Mouse (Mus musculus): Measurements from ENCODE around the gene Ppm1n.
"Not testable (repeated sequence)": the region's sequence is repeated elsewhere in the genome, so short reads cannot be mapped to it uniquely, and the experiment has no call there.

The Ppm1n gene

DNA sequence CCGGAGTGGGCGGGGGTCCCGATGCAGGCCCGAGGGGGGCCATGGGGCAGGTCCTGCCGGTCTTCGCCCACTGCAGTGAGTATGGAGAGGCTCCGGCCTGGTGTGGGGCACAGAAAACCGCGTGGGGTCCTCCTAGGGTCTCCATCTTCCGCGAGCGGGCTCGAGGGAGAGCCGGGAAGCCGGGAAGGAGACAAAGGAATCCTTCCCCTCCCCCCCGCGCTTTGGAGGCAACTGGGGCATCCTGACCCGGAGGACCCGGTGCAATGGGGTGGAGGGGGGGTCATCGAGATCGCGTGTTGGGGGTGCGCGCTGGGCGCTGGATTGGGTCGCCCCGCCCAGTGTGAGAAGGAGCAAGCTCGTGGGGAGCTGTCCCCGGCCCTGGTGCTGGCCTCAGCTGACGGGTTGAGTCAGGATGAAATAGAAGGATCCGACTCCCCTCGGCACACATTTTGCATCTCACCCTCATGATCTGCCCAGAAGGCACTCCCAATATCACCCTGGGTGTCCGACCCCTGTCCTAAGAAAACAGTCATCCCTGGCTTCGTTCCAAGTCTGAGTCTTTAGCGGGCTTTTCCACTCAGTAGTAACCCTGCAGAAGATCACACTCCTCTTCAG lies 3.0 kb upstream of the Ppm1n start:
- DNase-seq (ENCODE audit: low read depth): no peak

DNA sequence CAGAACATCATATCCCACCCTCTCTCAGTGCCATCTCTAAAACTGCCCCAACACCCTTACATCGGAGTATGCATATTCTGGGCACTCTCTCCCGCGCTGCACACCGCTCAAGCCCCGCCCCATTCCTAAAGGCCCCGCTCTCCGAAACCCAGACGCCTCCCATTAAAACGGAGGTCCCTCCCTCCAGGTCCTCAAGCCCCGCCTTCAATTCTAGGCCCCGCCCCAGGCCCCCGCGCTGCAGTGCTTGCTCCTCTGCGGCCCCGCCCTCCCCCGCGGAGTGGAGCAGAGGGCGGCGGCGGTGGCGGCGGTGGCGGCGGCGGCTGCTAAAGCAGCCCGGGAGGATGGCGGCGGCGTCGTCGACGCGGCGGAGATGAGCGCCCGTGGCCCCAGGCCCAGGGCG lies 2.5 kb upstream of the Ppm1n start, which contains the start of gene Rtn2:
Gene Rtn2, plus strand, starts transcription at position 240 of the 400 bp plus-strand sequence.
- DNase-seq (ENCODE audit: low read depth): peak; percentile 81

DNA sequence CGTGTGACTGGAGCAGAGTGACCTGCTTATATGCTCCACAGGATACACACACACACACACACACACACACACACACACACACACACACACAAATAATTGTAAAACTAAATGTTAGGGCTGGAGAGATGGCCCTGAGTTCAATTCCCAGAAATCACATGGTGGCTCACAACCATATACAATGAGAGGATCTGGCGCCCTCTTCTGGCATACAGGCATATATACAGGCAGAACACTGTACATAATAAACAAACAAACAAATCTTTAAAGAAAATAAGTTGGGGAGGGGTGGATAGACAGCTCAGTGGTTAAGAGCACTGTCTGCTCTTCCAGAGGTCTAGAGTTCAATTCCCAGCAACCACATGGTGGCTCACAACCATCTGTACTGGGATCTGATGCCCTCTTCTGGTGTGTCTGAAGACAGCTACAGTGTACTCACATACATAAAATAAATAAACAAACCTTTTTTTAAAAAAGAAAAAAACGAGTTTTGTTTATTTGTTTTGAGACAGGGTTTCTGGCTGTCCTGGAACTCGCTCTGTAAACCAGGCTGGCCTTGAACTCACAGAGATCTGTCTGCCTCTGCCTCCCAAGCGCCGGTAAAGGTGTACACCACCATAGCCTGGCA lies 1.9 kb upstream of the Ppm1n start:
- DNase-seq (ENCODE audit: low read depth): not testable (repeated sequence)

DNA sequence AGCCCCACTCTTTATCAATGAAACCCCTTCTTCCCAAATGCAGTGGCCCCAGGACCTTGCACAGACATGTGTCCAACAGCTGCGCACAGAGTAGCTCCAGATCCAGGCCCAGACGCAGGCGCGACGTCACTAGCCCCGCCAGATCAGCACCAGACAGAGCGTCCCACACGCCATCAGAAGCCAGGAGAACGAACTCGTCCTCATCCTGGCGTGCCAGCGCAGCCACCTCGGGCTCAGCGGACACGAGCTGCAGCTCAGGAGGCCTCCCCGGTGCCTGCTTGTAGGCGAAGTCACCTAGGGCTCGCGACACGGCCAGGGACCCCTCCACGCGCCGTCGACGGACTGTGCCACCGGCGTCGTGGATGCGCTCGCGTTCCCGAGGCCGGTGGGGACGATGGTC lies 812 bp downstream of the Ppm1n start:
- no peak for DNase-seq (ENCODE audit: low read depth)

DNA sequence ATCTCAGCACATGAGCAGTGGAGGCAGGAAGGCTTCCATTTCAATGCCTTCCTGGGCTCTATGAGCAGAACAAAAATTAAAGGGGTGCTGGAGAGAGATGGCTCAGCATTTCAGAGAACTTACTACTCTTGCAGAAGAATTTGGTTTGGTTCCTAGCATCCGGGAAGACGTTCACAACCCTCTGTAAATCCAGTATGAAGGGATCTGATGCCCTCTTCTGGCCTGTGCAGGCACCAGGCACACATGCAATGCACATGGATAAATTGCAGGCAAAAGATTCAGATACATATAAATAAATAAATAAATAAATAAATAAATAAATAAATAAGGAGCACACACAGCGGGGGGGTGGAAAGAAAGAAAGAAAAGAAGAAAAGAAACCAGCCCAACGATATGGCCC lies 3.6 kb downstream of the Ppm1n start:
- DNase-seq (ENCODE audit: low read depth): no peak

DNA sequence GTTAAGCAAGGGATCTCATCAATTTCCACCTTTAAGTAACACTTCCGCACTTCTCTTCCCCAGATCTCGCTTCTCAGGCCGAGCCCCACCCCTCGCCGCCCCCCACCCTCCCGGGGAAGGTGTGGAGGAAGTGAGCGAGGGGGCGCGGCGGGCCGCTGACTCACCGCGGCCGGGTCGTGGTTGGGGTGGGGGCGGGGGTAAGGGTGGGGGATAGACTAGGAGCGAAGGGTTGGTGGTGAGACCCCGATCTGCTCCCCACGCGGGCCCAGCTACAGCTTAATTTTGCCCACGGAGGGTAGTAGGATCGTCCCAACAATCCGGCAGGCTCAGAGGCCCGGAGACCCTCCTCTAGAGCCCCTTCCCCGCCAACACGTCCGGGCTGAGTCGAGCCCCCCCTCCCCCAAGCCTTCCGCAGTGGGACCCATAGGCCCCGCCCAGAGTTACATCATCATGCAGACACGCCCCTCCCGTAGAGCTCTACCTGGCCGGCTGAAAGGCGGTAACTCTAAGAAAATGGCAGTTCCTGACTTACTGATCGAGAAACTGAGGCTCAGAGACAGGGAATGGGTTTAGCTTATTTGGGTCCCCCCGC lies 7.6 kb downstream of the Ppm1n start:
- DNase-seq (ENCODE audit: low read depth): peak; percentile 78

DNA sequence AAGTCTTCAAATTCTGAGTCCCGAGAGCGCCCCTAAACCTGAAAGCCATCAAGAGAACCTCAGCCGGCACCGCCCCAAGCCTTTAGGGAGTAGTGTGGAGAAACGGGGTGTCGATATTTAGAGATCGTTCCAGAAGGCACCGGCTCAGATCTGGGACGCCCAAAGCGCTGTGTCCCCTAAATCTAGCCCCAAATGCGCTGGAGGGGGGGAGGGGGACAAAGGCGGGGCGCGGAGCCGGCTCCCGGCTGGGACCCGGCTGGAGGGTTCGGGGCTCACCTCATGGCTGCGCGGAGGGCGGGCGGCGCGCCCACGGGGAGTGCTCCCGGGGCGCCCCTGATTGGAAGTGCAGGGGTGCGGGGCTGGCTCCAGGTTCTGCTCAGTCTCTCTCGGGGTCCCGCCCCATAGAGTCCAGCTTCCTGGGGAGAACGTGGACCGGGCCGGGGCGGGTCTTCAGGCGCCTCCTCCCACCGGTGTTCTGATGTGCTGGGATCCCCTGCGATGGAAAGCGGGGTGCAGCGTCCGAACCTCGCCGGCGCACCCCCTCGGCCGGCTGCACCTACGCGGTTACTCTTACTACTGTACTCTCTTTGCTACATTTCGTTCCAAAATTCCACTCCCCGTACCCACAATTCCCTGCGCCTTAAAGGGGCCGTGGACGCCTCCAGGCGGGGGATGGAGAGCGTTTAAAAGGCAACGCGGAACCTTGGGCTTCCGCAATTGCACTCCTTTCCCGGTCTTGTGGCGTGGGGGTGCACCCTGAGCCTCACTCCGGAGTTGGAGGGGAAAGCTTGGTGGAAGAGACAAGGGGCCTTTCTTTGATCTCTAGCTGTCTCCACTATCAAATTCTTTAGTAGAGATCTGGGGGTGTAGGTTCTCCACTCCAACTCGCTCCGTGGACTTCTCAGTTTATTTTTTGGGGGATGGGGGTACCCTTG lies 8.4 kb downstream of the Ppm1n start, which contains the start of gene Vasp:
Gene Vasp, minus strand, starts transcription at position 580 of the 935 bp plus-strand sequence.
- DNase-seq (ENCODE audit: low read depth): peak; percentile 86

DNA sequence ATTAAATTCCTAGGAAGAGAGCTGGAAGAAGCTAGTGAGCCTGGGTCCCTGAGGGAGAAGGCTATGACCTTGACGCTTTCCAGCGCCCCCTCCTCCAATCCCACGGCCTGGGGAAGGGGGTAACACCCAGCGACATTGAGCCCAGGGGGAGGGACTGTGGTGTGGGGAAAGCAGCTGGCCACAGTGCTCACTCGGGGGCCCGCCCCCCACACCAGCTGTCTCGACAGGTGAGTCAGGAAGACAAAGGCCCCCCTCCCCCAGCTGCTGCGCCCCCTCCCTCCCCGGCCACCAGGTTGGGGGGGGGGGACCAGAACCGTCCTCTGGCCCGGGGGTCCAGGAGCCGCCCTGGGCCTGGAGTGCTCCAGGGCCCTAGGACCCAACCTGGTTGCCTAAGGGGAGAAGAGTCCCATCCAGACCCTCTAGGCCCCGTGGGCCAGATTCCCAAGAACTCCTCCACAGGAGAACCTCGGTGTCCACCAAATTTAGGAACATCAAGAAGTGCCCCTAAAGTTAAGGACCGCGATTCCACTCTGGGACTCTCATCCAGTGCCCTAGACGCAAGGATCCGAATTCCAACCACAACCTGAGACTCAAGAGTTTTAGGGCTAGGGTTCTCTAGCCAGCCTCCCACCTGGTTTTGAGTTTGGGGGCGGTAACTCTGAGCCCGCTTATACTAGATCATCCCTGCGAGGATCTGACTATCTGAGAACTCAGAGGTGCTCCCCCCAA lies 9.2 kb downstream of the Ppm1n start:
- no peak for DNase-seq (ENCODE audit: low read depth)

DNA sequence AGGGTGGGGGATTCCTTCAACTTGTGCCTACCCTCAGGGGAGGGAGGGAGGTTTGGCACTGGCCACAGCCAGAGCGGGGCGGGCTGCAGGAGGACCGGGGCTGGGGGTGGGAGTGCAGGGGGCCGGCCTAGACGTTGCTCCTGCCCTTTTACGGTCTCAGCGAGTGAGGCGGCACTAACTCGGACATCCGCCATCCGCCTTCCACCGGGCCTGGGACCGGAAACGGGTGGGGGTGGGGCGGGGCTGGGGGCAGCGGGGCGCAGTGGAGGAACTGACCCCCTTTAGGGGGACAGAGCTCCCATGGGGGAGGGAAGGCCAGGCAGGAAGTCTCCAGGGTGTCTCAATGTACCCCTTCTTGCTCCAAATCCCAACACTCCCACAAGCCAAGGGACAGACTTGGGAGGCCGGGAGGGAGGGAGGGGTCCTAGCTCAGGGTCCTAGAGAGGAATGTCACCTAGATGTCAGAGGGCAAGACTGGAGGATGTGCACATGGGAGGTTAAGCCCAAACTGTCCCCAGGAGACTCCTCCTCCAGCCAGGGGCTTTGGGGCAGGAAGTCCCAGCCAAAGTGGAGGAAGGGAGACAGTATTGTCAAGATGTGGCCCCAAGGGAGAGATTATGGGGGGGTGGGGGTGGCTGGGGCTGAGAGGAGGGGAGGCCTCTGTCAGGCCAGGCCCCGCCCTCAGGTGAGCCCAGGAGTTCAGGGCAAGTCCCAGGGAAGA lies 10.0 kb downstream of the Ppm1n start:
- DNase-seq (ENCODE audit: low read depth): no peak

DNA sequence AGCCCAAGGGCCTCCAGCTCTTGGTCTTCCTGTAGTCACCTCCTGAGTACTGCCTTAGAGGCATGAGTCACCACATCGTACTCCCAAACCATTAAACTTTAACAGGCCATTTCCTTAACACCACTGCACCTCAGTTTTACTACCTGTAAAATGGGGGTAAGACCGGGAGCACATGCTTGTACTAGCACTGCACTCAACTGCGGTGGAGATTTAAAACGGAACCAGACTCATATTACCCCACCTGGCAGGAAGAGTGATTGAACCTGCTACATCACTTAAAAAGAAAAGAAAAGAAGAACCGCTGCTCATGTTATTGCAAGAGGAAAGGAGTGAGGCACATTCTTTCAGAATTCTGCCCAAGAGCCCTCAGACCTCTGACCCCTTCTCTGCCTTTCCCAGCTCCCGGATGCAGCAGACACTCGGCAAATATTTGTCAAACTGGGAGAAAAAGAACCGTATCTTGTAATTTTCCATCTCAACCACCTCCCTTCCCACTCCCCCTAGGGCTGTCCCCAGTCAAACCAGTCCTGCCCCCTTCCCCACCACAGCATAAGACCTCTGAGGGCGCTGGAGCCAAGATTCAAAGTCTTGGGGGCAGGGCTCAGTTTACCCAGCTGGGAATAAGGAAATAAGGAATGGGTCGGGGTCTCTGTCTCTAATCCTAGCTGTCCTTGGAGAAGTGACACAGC lies 10.7 kb downstream of the Ppm1n start:
- no peak for DNase-seq (ENCODE audit: low read depth)

DNA sequence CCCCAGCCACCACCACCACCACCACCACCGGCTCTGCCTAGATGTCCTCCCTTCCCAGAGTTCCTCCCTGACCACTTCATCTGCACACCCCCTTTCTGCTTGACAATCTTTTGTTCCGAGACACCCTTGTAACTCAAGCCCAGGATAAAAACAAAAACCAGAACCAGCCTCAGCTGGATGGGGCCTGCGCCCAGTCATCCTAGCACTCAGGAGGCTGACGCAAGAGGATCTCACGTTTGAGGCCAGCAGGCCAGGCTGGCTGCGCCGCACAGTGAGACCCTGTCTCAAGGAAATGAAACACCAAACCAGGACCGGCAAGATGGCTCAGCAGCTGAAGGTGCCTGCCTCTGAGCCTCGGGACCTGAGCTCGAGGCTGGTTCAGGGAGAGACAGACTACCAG lies 12.8 kb downstream of the Ppm1n start:
- DNase-seq (ENCODE audit: low read depth): no peak

DNA sequence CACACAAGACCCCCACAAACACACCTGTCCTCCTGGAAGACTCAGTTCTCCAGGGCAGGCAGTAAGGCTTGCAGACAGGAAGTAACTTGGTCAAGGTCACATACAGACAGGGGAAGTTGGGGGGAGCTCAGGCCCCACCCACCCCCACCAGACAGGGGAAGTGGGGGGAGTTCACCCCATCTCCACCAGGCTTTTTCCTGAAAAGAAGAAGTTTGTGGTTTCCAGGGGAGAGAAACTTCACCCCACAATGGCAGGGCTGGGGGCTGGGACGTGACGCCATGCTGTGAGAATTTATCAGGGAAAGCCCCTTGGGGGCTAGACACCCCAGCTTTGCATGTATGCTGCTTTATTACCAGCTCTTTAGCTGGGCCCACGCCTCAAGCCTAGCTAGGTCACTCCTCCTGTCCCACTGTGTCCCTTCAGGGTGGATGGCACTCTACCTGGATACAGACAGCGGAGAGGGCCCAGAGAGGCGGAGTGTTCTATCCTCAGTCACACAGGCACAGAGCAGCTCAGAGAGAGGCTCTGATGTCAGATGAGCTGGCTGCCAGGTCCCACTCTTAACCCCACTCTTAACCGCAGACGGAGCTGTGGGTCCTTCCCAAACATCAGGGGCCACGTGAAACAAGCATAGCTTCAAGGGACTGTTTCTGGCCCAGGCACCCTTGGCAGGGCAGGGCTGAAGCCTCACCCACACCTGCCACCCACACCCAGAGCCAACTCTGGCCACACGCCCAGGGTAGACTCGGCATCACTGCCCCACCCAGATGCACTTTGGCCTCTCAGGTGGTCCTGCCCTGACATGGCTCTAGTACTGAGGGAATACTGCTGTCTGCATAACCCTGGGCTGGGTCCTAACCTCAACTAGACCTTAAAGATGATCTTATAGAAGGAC lies 13.7 kb downstream of the Ppm1n start:
- DNase-seq (ENCODE audit: low read depth): no peak

DNA sequence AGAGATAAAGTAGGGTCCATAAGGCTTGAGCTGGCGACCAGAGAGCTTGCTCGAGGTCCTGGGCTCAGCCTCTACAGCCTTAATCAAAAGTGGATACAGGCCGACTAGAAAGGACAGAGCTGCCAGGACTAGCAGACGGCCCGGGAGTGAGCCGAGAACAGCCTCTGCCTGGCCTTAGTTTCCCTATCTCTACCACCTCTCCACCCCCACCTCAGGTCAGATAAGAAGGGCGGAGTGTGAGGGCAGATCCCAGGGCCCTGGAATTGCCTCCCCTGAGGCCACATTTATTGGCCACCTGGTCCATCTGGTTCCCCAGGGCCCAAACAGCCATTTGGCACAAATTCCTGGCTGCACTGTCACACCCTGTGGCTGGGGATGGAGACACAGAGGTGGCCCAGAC lies 14.7 kb downstream of the Ppm1n start:
- DNase-seq (ENCODE audit: low read depth): no peak

DNA sequence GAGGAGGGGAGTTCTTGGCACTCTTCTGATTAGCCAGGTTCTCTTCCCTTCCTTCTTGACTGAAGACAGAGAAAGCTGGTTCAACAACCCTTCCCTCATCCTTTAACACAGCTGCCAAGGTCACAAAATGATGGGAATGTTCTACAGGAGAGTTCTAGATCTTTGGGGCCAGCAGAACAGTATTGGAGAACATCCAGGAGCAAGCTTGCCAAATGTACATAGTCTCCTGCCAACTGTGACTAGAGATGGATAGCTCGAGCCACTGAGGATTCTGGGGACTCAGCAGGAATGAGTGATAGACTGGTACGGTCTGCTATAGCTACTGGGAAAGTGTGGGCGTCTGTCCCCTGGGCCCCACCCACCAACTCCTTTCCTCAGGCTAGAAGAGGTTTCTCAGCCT lies 21.5 kb downstream of the Ppm1n start:
- DNase-seq (ENCODE audit: low read depth): no peak

DNA sequence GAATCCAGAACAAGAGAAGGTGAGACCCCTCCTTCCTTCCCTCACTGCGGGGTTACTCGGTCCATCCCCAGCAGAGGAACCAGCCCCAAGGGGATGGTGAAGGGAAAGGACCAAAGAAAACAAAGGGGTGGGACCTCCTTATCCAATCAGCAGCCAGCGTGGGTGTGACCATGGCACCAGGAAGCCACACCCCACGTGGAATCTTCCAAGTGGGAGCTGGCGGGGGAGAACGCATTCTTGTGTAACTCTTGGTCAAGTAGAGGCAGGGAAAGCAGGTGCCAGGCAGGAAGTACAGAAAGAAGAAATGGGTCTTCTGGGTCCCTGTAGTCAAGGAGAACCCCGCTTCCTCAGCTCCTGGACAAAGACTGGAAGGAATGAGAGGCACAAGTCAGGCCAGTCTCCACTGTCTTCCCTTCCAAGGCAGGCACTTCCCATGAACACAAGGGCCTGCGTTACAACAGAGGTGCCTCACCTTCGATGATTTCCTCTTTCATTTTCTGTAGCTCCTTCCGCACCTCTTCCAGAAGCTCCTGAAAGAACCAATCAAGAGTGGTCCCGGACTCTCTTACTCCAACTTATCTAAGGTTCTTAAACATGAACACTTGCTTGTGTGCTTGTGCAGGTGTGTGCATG lies 22.4 kb downstream of the Ppm1n start:
- DNase-seq (ENCODE audit: low read depth): no peak

DNA sequence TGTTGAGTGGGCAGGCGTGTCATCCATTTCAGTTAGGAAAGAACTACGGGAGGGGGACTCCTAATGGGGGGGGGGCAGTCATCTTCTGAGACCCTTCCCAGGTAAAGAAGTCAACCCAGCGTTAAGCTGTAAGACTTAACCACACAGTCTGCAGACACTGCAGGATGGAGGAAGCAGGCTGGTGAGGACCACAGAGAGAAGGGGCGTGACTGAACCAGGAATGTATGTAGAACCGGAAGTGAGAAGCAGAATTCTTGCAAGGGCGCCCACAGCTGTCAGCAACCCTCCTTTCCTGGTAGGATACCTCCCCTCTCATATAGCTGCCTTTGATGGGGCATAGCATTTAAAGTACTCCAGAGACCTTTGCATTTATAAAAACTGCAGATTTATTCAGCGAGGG lies 23.3 kb downstream of the Ppm1n start:
- DNase-seq (ENCODE audit: low read depth): no peak

DNA sequence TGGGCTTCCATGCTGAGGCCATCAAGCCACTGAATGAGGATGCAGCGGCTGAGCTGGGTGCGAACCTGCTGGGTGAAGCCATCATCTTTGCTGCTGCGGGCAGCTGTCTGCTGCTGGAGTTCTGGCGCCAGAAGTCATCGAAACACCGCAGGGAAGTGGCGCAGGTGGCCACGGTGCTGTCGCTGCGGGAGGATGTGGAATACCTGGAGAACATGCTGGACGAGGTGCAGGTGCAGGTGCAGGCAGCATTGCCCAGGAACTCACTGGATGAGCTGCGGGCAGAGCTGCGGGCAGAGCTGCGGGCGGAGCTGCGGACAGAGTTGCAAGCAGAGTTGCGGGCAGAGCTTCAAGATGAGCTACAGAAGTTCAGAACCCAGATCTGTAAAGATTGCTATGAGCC lies 24.5 kb downstream of the Ppm1n start:
- no peak for DNase-seq (ENCODE audit: low read depth)

DNA sequence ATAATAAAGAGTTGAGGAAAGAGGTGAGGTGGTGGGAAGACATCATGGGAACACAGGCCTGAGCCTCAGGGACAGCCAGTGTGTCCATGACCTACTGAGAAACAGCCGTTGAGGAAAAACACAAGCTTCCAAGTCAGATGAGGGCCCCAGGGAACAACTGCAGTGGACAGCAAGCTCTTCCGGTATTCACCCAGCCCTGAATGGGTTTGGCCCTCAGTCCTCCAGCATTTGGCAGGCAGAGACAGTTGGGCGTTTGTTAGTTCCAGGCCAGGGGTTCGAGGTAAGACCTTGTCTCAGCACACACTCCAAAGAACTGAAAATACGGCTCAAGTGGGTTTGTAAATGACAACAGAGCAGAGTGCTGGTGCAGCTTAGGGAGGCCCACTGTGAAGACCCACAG lies 26.4 kb downstream of the Ppm1n start:
- no peak for DNase-seq (ENCODE audit: low read depth)

DNA sequence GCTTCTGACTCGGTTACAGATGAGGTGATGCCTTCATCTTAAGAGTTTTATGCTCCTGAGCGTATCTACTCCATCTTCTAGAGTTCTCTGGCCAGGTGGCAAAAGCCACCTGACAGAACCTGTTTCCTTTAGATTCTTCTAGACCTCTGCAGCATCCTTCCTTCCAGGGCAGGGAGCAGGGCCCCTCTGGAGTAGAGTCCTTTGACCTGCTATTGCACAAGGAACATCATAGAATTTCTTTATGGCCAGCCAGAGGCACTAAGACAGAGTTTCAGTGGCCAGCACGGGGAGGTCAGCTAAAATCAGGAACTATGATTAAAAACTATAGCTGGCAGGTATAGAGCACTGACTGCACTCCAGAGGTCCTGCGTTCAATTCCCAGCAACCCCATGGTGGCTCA lies 27.8 kb downstream of the Ppm1n start:
- no peak for DNase-seq (ENCODE audit: low read depth)

Data from c-Kit-positive CD71-negative TER-119-negative erythroid progenitor cells, embryonic 14.5 days (primary cell).